Mouse (Mus musculus): ENCODE results near the gene Ell2.

DNA sequence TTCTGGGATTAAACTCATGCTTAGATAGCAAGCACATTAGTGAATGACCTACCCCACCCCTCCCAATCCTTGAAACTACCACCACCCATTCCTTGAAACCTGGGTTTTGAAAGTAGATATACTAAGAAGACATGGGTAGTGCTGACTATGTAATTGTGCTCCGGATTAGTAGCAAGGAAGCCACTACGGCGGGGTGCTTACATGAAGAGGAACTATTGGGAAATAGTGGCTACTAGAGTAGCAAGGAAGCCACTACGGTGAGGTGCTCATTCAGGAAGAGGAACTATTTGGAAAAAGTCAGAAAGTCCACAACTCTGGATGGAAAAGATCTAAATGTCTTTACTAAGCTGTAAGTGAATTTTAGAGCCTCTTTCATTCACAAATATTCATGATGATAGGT is 81.6 kb downstream of the Ell2 start:
- TF ChIP-seq CTCF (IDR thresholded peaks at IDR 0.05; ENCODE audit: control insufficient read depth, insufficient read depth, insufficient replicate concordance, low read depth, low read length) (no peak), POLR2A (IDR thresholded peaks at IDR 0.05; ENCODE audit: control insufficient read depth, low read depth, low read length) (no peak)
